Mouse (Mus musculus): ENCODE data around the gene Ttc28.

DNA sequence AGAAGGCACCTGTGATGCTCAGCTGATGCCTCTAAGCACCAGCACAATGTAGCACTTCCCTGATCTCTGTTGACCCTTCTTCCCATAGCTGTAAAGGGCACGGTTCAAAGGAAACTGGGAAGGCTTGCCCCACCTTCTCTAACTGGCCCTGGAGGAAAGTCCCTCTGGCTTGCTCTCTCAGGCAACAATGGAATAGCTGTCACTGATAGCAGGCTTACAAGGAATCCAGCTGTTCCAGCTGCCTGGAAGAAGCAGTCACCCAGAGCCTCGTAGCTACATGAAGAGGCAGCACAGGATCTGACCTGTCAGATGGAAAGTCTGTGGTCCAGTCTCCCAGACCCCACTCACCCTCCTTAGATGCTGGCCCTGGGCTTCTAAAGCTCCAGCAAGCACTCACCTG, 389.2 kb downstream of the Ttc28 start:
- TF ChIP-seq ZNF384 (IDR thresholded peaks at IDR 0.05; ENCODE audit: low read depth, low read length) (no peak), HCFC1 (IDR thresholded peaks at IDR 0.05; ENCODE audit: borderline replicate concordance, insufficient read depth, low read length) (no peak), ZC3H11A (IDR thresholded peaks at IDR 0.05; ENCODE audit: borderline replicate concordance, low read depth, low read length) (no peak)
